Mouse (Mus musculus) heart, postnatal 0 days (tissue): ENCODE results near the gene Hes3.

Experiments
- CTCF ChIP-seq: IDR thresholded peaks from 2 replicates; pipeline ENCODE4 v1.5.1; 2016; ENCODE audit warnings: antibody characterized with exemption, control low read depth, low read depth
- EP300 ChIP-seq: IDR thresholded peaks from 2 replicates; pipeline ENCODE4 v1.6.1; 2016; ENCODE audit warnings: antibody characterized with exemption, low read depth

- TF ChIP-seq EP300 (no peak), CTCF (peak; percentile 27; the same call in 1 of the 2 replicates)
Observed at GRCm38 (mm10) chr4:152257070-152257469, 34.4 kb downstream of the Hes3 start.
